Mouse (Mus musculus): ENCODE data around the gene Rftn1.

Gene Rftn1

GRCm38 (mm10) chr17:50092848-50093247 lies 97.6 kb downstream of the Rftn1 start:
- DNase-seq = no peak

GRCm38 (mm10) chr17:50091829-50092228 lies 98.6 kb downstream of the Rftn1 start:
- no peak for DNase-seq

- no peak for DNase-seq
Observed at GRCm38 (mm10) chr17:50089725-50090124, 100.7 kb downstream of the Rftn1 start.

- DNase-seq = no peak
Observed at GRCm38 (mm10) chr17:50088054-50088453, 102.4 kb downstream of the Rftn1 start.

- DNase-seq = no peak
Observed at GRCm38 (mm10) chr17:50086887-50087286, 103.6 kb downstream of the Rftn1 start.

GRCm38 (mm10) chr17:50084721-50085120 lies 105.8 kb downstream of the Rftn1 start:
- DNase-seq = no peak

- DNase-seq = no peak
Observed at GRCm38 (mm10) chr17:50083937-50084336, 106.5 kb downstream of the Rftn1 start.

- no peak for DNase-seq
Observed at GRCm38 (mm10) chr17:50082947-50083346, 107.5 kb downstream of the Rftn1 start.

- DNase-seq = no peak
Observed at GRCm38 (mm10) chr17:50081647-50082046, 108.8 kb downstream of the Rftn1 start.

- no peak for DNase-seq
Observed at GRCm38 (mm10) chr17:50080991-50081390, 109.5 kb downstream of the Rftn1 start.

- no peak for DNase-seq
Observed at GRCm38 (mm10) chr17:50078749-50079148, 111.7 kb downstream of the Rftn1 start.

GRCm38 (mm10) chr17:50072982-50073965 lies 117.2 kb downstream of the Rftn1 start:
- DNase-seq = no peak

- no peak for DNase-seq
Observed at GRCm38 (mm10) chr17:50071602-50071988, 118.9 kb downstream of the Rftn1 start.

GRCm38 (mm10) chr17:50070822-50071601 lies 119.5 kb downstream of the Rftn1 start:
- no peak for DNase-seq

- no peak for DNase-seq
Observed at GRCm38 (mm10) chr17:50069897-50070636, 120.4 kb downstream of the Rftn1 start.

- DNase-seq = no peak
Observed at GRCm38 (mm10) chr17:50069205-50069604, 121.3 kb downstream of the Rftn1 start.

GRCm38 (mm10) chr17:50068681-50069138 lies 121.8 kb downstream of the Rftn1 start:
- no peak for DNase-seq

GRCm38 (mm10) chr17:50067774-50068680 lies 122.4 kb downstream of the Rftn1 start:
- no peak for DNase-seq

- no peak for DNase-seq
Observed at GRCm38 (mm10) chr17:50066822-50067713, 123.4 kb downstream of the Rftn1 start.

- no peak for DNase-seq
Observed at GRCm38 (mm10) chr17:50063832-50064627, 126.4 kb downstream of the Rftn1 start.

Measured in cerebellum, adult 11 months (tissue).